8 mouse cellular contexts compared by ENCODE assay signal in the genomic region with DNA sequence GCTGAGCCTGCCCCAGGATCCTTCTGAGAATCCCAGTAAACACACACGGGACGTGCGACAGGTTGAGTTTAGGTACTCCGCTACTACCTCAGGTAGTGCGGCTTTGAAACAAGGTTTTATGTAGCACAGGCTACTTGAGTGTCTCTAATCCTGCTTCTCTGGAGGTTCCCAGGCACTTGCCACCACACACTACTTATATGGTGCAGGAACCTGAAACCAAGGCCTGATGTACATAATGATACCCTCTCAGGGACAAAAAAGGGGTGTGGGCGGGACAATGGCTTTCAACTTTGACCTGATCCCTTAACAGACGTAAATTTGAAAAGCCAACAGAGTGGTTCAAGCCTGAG. TPM values are rescaled to one million over a fixed set of nuclear protein-coding genes. Genes with fewer than 3 reads are reported as not detected.
A peak's percentile ranks its signal among the peaks of the same experiment; 100 is the strongest.
DNase-seq lines count a peak whose midpoint lies in the region; ATAC-seq and TF ChIP-seq lines count a peak whose summit lies in the region.

No protein-coding gene starts in this region.

- H3K9ac ChIP-seq in lung, embryonic 16.5 days (ENCODE audit: low read length) = peak overlapping the region; percentile 48; the same call in 1 of the 2 replicates
- H3K9ac ChIP-seq in limb, embryonic 13.5 days = peak overlapping the region; percentile 78; the same call in 1 of the 2 replicates

- no peaks in the 10 kb centered on the region for H3K4me1 ChIP-seq in lung, embryonic 16.5 days (replicated peaks; ENCODE audit: control insufficient read depth, insufficient read depth, low read length)
- H3K4me1 ChIP-seq in limb, embryonic 13.5 days = peaks cover 6% of the 10 kb centered on the region; the same call in 1 of the 2 replicates
- H3K4me1 ChIP-seq in olfactory bulb, adult 2 months (ENCODE audit: control insufficient read depth, insufficient read depth, low read length) = 0 out of 2 replicates have a peak, but pooled peaks cover 3% of the 10 kb centered on the region

- H3K9me3 ChIP-seq in lung, embryonic 16.5 days (ENCODE audit: control insufficient read depth, low read length) = peaks cover 2% of the 10 kb centered on the region; the same call in 1 of the 2 replicates
- no peaks in the 10 kb centered on the region for H3K9me3 ChIP-seq in limb, embryonic 13.5 days

- H3K4me2 ChIP-seq in lung, embryonic 16.5 days (ENCODE audit: low read depth, low read length) = peak overlapping the region; percentile 97
- peak overlapping the region; percentile 95 for H3K4me2 ChIP-seq in limb, embryonic 13.5 days (replicated peaks)

- no peak for TF ChIP-seq POLR2A in olfactory bulb, adult 2 months (IDR thresholded peaks at IDR 0.05; ENCODE audit: insufficient read depth, low read depth, low read length)

- H3K27ac ChIP-seq in lung, embryonic 16.5 days (ENCODE audit: low read length) = no peak overlapping the region; the same call in 1 of the 2 replicates
- no peak overlapping the region for H3K27ac ChIP-seq in limb, embryonic 13.5 days
- H3K27ac ChIP-seq in olfactory bulb, adult 2 months (ENCODE audit: insufficient read depth, low read depth, low read length) = no peak overlapping the region

- DNase-seq in lung, adult 18-20 months = no peak
- no peak for DNase-seq in cerebellum, postnatal 14 days
- DNase-seq in embryo, embryonic 11 days = no peak
- no peak for DNase-seq in cerebellum, adult 9-10 months

- no peaks in the 10 kb centered on the region for H3K27me3 ChIP-seq in lung, embryonic 16.5 days (ENCODE audit: control insufficient read depth, insufficient read depth, low read depth, low read length)
- no peaks in the 10 kb centered on the region for H3K27me3 ChIP-seq in limb, embryonic 13.5 days

- H3K4me3 ChIP-seq in lung, embryonic 16.5 days (ENCODE audit: low read length) = peak overlapping the region; percentile 69
- peak overlapping the region; percentile 68 for H3K4me3 ChIP-seq in limb, embryonic 13.5 days
- H3K4me3 ChIP-seq in olfactory bulb, adult 2 months (ENCODE audit: insufficient read depth, low read depth, low read length) = peak overlapping the region; percentile 56

- H3K36me3 ChIP-seq in lung, embryonic 16.5 days (ENCODE audit: control insufficient read depth, insufficient read depth, low read length) = no peaks in the 10 kb centered on the region
- H3K36me3 ChIP-seq in limb, embryonic 13.5 days = no peaks in the 10 kb centered on the region

- WGBS in lung, embryonic 16.5 days = 2% methylated on average over 7 of the region's 7 CpGs
- 4% methylated on average over 7 of the region's 7 CpGs for WGBS in limb, embryonic 13.5 days
- 11% methylated on average over 7 of the region's 7 CpGs for WGBS in olfactory bulb, adult 2 months

- ATAC-seq in lung, embryonic 16.5 days (ENCODE audit: low read depth) = peak; percentile 65; the same call in 1 of the 2 replicates
- peak; percentile 69 for ATAC-seq in erythroid progenitor cell, adult 5-6 weeks (replicated peaks; ENCODE audit: low FRiP score, poor library complexity, severe bottlenecking)
- ATAC-seq in limb, embryonic 13.5 days (ENCODE audit: low FRiP score, low read depth) = peak; percentile 71

- no peak for TF ChIP-seq CTCF in olfactory bulb, adult 2 months (IDR thresholded peaks at IDR 0.05; ENCODE audit: insufficient read depth, low read depth, low read length)

RNA-seq across cellular contexts. Expression of a gene that starts 0.4 kb away (rescaled TPM):
- 1.4 and 1.6 TPM in 2 replicates for polyA plus RNA-seq in lung, embryonic 16.5 days (2015; fragmentation: Nextera tagmentation; extraction: Ambion mirVana)
- not detected in 2 replicates for total RNA-seq in erythroid progenitor cell, adult 5-6 weeks (2015; ENCODE audit: low replicate concordance)
- not detected in 2 replicates for total RNA-seq in erythroid progenitor cell, adult 5-6 weeks (2017; ENCODE audit: low replicate concordance)
- polyA plus RNA-seq in limb, embryonic 13.5 days (2015; fragmentation: Nextera tagmentation; extraction: Ambion mirVana) = 0.70 and 1.1 TPM in 2 replicates
- polyA plus RNA-seq in olfactory bulb, adult 2 months (2012; ENCODE audit: insufficient read depth, insufficient read length, low replicate concordance, missing spikeins) = not detected in 2 replicates

RNA-seq across cellular contexts. Expression of a gene that starts 25.7 kb away (rescaled TPM):
- 31.2 and 32.3 TPM in 2 replicates for polyA plus RNA-seq in lung, embryonic 16.5 days (2015; fragmentation: Nextera tagmentation; extraction: Ambion mirVana)
- 2.1 and 7.6 TPM in 2 replicates for total RNA-seq in erythroid progenitor cell, adult 5-6 weeks (2015; ENCODE audit: low replicate concordance)
- total RNA-seq in erythroid progenitor cell, adult 5-6 weeks (2017; ENCODE audit: low replicate concordance) = 3.1 and 7.1 TPM in 2 replicates
- 22.8 and 24.6 TPM in 2 replicates for polyA plus RNA-seq in limb, embryonic 13.5 days (2015; fragmentation: Nextera tagmentation; extraction: Ambion mirVana)
- polyA plus RNA-seq in olfactory bulb, adult 2 months (2012; ENCODE audit: insufficient read depth, insufficient read length, low replicate concordance, missing spikeins) = not detected in 2 replicates

RNA-seq across cellular contexts. Expression of a gene that starts 42.8 kb away (rescaled TPM):
- polyA plus RNA-seq in lung, embryonic 16.5 days (2015; fragmentation: Nextera tagmentation; extraction: Ambion mirVana) = 27.0 and 28.6 TPM in 2 replicates
- 38.1 and 42.2 TPM in 2 replicates for total RNA-seq in erythroid progenitor cell, adult 5-6 weeks (2015; ENCODE audit: low replicate concordance)
- total RNA-seq in erythroid progenitor cell, adult 5-6 weeks (2017; ENCODE audit: low replicate concordance) = 23.9 and 31.6 TPM in 2 replicates
- polyA plus RNA-seq in limb, embryonic 13.5 days (2015; fragmentation: Nextera tagmentation; extraction: Ambion mirVana) = 25.2 and 27.5 TPM in 2 replicates
- not detected in 2 replicates for polyA plus RNA-seq in olfactory bulb, adult 2 months (2012; ENCODE audit: insufficient read depth, insufficient read length, low replicate concordance, missing spikeins)

RNA-seq across cellular contexts. Expression of a gene that starts 43.9 kb away (rescaled TPM):
- 1,519 and 1,646 TPM in 2 replicates for polyA plus RNA-seq in lung, embryonic 16.5 days (2015; fragmentation: Nextera tagmentation; extraction: Ambion mirVana)
- 489 and 576 TPM in 2 replicates for total RNA-seq in erythroid progenitor cell, adult 5-6 weeks (2015; ENCODE audit: low replicate concordance)
- 788 and 801 TPM in 2 replicates for total RNA-seq in erythroid progenitor cell, adult 5-6 weeks (2017; ENCODE audit: low replicate concordance)
- 1,793 and 1,850 TPM in 2 replicates for polyA plus RNA-seq in limb, embryonic 13.5 days (2015; fragmentation: Nextera tagmentation; extraction: Ambion mirVana)
- 1,477 and 1,573 TPM in 2 replicates for polyA plus RNA-seq in olfactory bulb, adult 2 months (2012; ENCODE audit: insufficient read depth, insufficient read length, low replicate concordance, missing spikeins)

Comparison
In these comparisons a context has a peak if more than half of its experiments do, and no peak if none do; other contexts are left out.
1. RNA of a gene that starts 25.7 kb away (polyA plus RNA-seq): 31.2 to 32.3 TPM in lung, embryonic 16.5 days and 22.8 to 24.6 TPM in limb, embryonic 13.5 days; not detected in olfactory bulb, adult 2 months; every median in the first group is over 10 times any median in the second.
2. RNA of a gene that starts 42.8 kb away (polyA plus RNA-seq): 25.2 to 27.5 TPM in limb, embryonic 13.5 days and 27.0 to 28.6 TPM in lung, embryonic 16.5 days; not detected in olfactory bulb, adult 2 months; every median in the first group is over 10 times any median in the second.
3. Peak in every context shown above with its lines, with median percentiles within 50 percentile points of each other: ATAC-seq and H3K4me3 ChIP-seq.